Mouse (Mus musculus): ENCODE data around the gene Fam169b. TPM values are rescaled to one million over a fixed set of nuclear protein-coding genes. Genes with fewer than 3 reads are reported as not detected.

The Fam169b gene
- total and polyA plus RNA-seq, 3 experiments = 0.07 TPM; not detected in 2

DNA sequence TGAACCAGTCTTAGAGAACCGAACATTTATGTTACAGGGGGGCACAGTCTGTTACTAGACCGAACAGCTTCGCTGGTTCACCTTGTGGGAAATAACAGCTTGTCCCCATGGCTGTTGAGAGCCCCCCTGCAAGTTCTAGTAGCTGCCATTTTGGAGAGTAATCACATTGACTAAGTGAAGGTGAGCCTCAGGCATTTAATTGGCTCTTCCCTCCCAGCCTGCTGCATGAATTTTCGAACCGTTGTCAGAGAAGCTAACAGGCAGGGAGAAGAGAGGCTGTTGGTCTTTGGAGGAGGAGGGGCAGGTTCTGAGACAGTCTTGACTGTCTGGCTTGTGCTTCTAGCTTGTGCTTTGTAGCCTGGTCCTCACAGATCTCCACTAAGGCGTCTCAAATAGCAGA, 45.3 kb downstream of the Fam169b start:
- DNase-seq = no peak

DNA sequence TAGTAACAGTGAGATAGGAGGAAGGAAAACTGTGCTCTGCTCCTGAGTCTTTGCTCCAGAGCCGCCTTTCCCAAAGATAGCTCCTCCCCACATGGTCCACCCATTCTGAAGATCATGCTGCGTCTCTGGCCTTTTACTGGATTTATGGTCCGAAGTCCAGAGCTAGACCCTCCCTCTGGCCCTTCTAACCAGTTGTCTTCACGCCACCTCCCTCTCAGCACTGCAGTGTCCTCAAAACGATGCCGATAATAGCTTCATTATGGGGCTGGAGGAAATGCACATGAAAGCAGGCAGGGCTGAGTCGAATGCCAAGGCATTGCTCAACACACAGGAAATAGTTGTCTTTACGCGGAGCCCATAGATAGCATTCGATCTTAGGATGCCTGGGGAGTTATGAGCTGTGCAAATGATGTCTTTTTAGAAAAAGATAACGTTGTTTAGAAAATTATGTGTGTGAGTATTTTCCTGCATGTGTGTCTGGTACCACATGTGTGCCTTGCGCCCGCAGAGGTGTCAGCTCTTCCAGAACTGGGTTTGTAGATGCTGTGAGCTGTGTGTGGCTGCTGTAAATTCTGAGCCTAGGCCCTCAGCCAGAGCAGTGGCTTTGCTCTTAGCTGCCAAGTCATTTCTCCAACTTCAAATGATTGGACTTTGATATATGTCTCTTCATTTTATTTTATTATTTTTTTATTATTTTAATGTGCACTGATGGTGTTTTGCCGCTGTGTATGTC, 46.6 kb downstream of the Fam169b start:
- no peak for DNase-seq

DNA sequence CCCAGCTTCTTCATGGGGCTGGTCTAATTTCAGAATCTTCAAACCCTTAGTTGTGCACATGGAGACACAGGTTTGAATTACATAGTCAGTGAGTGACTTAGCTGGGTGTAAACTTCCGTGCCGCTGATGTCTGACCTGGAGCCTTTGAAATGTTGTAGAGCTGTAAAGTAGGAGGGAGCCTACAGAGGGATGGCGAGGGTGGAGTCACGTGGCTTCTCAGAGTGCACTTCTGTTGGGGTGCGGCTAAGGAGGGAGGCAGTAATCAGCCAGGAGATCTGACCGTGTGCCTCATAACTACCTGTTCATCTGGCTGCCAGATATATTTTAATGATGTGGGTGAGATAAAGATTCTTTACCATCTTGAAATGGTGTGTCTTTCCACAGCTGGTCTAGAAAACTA, 49.4 kb downstream of the Fam169b start:
- DNase-seq = no peak

DNA sequence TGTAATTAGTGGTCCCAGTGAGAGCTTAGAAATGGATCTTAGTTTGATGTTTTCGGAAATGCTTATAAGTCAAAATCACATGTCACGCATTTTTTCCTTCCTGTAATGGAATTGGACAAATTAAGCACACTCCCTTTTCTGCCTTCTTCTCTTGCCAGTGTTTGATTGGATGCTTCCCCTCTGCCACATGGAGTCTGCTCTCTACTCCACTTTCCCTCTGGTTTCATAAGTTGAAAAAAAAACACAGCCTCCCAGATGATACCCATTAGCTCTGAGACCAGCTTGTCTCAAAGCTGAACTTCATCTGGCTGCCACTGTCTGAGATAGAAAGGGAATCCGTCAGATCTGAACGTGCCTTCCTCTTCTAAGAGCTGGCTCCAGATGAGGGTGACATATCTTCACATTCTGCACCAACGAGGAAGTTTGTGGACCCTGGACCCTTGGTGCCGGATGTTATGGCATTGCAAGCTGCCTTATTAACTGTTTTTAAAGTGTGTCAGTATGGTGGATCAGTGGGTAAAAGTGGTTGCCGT, 52.6 kb downstream of the Fam169b start:
- no peak for DNase-seq

DNA sequence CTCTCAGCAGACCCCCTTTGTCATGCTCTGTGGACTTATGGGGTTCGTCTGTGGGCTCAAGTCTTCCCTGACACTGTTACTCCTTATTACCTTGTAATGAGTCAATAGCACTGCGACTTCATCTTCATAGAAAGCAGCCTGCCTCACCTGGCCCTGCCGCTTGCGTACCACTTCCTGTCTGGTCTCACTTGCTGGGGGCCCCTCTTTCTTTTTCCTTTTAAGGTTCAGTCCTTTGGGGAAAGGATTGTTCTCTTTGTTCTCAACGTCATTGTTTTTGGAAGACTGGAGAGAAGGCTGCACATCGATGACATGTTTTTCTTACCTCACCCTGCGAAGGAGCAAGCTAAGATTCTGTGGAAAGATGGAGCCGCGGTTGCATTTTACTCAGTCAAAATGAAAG, 55.4 kb downstream of the Fam169b start:
- DNase-seq = no peak

DNA sequence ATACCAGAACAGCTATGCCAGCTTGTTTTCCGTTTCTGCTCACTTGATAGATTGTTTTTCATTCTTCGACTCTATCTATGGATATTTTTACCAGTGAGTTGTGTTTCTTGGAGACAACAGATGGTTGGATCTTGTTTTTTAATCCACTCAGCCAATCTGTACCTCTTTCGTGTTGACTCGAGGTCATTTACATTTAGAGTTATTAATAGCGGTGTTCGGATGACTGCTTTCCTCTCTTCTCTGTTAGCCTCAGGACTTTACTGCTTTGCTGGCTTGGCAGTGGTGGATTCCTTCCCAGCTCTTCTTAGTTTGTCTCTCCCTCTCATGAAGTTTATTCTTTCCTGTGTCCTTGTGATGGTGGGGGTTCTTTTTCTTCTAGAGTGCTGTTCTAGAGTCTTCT, 59.2 kb downstream of the Fam169b start:
- DNase-seq = no peak

DNA sequence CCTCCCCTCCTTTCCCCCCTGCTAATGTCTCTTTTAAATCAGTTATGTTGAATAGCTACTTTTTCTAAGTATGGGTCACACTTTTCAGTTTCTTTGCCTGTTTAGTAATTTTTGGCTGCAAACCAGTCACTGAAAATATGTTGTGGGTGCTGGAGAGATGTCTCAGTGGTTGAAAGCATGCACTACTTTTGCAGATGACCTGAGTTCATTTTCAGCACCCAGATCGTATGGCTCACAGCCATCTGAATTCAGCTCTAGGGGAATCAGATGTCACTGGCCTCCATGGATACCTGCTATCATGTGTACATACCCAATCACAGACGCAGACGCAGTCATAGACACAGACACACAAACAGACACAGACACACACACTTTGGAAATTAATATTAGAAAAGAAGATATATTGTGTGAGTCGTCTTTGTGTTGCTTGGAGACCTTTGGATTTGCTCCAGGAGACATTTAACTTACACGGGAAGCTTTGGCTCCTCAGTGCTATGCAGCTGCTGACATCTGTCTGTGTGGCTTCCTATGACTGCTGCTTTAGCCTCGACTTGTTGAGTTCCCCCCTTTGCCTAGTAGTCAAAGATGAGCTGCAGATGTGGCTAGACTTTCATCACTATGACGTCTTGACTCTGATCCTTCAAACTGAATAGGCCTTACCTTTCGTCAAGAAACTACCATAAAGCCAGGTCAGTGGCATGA, 63.6 kb downstream of the Fam169b start:
- DNase-seq = no peak

DNA sequence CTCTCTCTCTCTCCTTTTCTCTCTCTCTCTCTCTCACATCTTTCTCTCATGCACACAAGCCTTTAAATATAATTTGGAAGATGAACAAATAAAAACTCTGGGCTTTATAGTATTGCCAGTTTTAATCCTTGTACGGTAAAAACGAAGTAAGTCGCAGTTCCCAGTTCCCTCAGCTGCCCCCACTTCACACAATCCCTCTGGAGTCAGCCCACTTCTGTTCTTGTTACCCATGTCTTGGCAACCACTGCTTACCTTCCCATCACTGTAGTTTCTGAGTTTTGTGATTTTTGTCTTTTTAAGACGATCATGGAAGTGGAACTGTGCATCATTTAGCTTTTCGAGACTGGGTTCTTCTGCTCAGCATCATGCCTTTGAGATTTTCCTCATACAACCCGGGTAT, 65.0 kb downstream of the Fam169b start:
- DNase-seq = no peak

DNA sequence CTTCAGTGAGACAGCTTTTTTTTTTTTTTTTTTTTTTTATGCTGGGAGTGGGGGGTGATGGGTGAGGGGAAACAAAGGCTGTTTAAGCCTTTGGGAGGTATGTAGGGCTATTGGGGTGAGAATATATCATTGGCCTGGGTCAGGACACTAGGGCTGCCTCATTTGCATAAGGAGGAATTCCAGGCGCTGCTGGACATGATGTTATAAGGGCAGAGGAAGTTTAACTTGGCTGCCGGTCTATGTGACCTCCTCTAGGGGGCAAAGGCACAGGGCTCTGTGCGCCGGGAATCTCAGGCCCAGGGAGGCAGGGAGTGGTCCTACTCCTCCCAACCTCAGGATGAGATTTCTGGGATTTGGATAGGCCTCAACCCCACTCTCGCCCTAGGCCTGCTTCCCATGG, 70.9 kb downstream of the Fam169b start:
- DNase-seq = no peak

DNA sequence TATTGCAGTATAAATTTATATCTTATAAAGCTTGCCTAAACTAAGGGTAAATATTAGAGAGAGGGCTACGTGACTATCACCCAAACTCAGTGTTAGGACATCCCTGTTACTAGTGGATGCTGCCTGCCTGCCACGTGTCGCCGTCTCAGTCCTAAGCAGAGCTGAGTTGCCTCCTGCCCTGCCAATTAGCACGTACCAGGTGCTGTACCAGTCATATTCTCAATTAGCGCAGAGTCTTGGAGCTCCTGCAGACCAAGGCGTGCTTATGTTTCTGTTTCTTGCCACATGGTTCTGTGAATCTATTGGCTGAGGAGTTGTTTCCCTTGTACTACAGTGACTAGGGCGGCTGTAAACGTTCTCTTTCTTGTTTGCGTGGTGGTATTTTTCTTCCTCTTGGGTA, 72.3 kb downstream of the Fam169b start:
- no peak for DNase-seq

DNA sequence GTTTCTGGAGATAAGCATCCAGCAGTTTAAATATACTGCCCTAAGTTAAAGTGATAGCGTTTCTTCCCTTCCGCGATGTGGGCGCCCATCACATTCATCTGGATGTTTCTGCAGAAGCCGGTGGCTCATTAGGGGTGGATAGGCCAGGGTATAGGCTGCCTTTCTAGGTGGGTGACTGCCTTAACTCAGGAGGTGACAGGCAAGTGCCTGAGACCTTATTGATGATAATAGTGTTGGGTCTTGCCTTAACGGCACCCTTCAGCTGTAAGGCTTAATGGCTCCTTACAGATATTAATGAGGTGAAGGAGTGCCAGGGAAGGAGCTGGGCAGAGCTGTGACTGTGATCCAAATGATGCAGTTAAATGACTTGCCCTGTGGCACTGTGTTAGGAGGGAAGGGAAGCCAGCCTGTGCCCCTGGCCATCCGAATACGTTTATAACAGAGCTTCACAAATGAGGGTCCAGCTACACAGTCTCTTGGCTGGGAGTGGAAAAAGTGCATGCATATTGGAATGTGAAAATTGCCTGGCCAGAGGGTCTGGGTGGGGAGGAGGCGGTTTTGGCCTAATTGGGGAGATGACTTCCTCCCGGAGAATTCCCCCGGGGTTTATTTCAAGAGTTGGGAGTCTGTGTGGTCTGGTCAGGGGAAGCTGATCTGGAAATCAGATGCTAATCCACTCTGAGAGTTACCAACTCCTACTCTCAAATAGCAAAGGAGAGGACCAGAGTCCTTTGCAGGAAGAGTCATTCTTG, 81.9 kb downstream of the Fam169b start:
- no peak for DNase-seq

DNA sequence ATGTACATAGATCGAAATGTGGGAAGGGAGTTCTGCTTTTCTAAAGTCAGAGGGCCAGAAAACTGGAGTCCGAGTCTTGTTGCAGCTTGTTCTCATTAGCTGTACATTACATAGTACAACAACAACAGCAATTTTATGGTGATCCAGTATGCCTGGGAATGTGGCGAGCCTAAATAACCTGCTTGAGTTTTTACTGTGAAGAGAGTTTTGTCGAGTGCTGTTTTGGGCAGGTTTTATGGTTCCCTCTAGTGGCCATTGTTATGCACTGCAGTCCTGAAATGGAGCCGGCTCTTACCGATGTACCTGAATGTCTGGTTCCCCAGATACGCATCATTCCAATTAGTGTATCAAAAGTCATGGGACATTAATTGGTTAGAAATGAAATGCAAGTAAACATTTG, 83.8 kb downstream of the Fam169b start:
- peak; percentile 35 for DNase-seq

DNA sequence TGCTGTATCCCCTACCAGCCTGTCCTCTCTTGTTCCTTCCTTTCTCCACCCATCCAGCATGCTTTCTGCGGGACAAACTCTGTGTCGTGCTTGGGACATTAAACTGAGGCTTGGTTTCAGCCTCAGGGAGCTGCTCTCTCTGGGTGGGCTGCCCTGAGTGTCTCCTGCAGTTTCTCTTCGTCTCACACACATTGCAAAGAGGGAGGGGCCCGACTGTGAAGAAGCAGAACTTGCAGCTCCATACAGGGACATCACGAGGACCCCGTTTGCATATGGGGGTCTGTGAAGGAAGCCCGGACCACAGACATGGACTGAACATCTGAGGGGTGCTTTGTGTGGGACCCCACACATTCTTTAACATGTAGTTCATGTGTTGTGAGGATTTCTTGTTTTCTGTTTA, 89.0 kb downstream of the Fam169b start:
- DNase-seq = no peak

DNA sequence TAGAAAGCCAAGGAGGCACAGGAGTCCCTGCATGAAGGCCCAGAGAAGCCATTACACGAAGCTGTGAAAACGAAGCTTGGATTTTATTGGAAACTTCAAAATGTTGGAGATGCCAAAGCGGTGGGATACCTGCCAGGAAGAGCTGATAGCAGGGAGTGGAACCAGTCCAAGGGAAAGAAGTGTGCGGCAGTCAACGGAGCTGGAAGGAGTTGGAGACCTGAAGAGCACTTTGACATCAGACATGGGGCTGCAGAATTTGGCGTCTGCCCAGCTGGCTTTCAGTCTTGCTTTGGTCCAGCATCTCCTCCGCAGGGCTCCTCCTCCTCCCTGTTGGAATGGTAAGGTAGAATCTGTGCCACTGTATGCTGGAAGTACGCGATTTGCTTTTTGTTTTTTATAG, 92.1 kb downstream of the Fam169b start:
- no peak for DNase-seq

DNA sequence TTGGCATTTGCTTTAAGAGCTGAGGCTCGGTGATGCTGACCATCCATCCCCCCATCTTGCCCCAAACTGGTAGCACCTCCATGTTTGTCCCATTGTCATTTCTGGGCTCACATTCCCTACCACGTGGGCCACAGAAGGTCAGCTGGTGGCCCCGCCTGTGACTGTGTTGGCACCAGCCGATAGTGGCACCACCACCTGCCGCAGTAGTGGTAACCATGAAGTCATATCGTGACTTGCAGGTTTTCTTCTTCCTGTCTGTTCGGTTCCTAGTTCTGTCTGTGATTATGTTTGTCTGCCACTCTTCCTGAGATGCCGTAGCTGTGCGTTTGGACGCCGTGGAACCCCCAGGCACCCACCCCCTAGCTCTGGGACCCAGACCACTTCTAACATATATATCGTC, 95.3 kb downstream of the Fam169b start:
- no peak for DNase-seq

DNA sequence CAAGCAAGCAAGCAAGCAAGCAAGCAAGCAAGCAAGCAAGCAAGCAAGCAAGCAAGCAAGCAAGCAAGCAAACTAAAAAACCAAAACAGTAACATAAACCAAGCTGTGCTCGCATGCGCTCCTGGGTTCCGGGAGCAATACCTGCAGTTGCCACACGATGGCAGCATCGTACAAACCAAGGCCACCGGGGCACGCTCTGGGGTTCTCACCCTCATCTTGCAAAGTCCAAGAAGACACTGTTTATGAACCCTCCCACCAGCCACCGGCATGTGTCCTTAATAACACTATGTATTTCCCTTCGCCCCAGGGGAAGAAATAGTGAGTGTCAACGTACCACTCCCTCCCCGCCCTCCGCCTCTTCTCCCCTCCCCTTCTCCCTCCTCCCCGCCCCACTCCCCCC, 96.1 kb downstream of the Fam169b start:
- peak; percentile 55 for DNase-seq

DNA sequence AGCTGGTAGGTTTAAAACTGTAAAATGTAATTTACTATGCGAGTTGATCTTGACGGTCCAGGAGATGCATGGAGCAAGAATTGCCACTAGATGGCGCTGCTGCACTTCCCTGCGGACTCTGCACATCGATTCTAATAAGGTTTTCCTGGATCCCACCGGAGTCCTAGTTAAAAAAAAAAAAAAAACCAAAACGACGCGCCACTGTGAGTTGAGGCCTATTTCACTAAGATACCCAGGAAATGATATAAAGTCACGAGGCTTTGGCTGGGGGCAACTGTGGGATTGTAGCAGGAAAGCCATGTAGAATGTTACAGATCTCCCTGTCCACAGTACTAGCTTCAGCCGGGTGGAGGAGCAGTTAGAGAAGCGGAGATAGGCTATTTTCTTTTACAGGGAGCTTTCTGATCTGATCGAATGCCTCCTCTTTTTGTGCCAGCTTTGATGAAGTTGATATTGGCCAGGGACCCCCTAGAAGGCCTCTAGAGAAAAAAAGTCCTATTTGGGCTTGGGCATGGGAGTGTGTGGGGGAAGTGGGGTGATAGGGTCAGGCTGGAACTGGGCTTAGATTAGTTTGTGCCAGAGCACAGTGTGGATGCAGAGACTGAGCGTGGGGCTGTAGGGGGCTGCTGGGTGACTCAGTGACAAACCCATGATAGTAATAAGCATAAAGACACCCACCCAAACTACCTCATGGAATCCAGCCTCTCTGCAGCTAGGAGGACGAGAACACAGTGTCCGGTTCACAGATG, 100.6 kb downstream of the Fam169b start:
- peak; percentile 44 for DNase-seq

DNA sequence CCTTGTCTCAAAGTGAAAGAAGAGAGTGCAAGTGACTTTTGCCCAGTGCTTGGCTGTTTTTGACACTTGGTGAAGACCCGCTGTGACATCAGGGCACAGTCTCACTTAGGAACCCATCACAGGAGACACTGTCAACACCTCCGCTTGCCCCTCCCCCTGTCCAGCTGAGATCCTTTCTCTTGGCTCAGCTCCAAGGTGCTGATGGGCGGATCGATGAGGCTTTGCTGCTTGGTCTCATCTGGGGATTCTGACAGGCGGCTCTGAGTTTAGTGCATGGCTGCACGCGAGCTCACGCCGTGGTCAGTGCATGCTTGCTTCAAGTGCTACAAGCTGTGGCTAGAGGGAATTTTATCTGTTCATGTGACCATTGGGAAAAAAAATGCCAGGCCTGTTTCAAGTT, 108.5 kb downstream of the Fam169b start:
- DNase-seq = no peak

DNA sequence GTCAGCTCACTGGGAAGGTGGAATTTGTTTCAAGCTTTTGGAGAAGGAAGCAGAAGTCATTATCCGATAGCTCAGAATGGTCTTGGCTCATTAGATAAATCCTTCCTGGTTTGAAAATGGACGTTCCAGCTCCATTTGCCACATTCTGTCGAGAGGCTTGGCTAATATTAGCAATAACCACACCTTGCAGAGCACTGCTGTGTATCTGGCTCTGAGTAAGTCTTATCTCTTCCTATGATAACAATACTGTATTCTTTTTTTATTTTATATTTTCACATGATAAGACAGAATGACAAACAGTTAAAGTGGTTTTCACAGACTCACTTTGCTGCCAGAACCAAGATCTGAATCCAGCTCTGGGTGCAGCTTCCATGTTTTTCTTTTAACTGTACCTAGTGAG, 113.1 kb downstream of the Fam169b start:
- DNase-seq = no peak

DNA sequence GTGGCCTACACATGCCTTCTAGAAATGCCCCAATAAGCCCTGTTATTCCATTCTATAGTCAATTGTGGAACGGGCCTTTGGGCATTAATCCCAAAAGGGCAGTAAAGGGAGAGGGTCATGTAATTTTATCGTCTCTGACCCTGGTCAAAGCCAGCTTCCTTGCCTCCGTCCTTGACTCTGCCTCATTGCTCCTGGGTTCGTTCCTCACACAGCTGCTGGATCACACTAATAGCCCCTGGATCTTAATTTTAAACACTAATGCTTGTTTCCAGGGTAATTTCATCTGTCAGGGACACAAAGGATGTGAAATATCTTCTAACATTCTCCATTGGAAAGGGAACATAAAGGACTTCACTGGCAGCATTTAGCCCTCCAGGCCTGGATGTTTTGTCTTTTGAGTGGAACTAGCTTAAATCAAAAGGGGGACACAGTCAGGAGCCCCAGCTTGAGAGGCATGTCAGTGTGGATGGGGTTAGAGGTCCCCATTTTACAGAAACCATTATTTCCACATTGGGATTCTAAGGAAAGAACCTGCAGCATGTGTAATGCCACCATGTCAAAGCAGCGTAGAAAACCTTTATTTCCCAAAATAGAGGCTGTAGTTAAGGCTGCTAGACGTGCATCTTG, 122.2 kb downstream of the Fam169b start:
- no peak for DNase-seq

DNA sequence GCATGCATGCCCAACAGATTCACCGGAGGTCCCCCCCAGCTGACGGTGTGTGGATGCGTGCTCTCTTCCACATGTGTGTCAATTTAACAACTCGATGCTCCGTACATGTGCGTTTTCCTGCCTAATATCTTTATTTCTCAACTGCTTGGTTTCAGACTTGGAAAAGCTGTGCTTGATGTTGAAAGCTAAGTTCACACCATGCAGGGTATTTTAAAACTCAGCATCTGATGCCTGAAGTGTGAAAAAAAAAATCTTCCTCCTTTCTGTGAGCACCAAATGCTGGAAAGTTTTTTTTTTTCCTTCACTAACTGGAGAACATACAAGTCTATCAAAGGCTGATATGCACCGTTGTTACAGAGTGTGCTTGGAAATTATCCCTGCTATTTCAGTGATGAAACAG, 126.9 kb downstream of the Fam169b start:
- DNase-seq = no peak

DNA sequence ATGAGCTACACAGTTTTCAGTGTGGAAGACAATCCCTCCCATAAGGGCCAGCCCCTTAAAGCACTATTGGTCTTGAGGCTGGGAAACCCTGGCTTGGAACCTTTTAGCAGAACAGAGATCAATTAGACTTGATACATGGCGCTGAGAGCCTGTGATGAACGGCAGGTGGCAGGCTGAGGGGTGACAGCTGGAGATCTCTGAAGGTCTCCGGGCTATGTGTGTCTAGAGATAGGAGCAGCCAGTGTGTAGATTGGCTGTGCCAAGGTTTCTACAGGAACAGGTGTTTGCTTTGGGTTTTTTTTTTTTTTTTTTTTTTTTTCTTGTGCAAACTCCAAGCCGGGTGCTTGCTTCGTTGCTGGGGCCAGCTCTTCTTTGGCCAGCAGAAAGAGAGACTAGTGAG, 135.0 kb downstream of the Fam169b start:
- no peak for DNase-seq

All from adrenal gland, adult 2 months (tissue).